Mouse (Mus musculus) olfactory bulb, adult 2 months (tissue): ENCODE data around the gene Ubr7. TPM values are rescaled to one million over a fixed set of nuclear protein-coding genes. Genes with fewer than 3 reads are reported as not detected.

Experiments
- H3K27ac ChIP-seq: fragments of 200-500 bp; 2 replicates; pipeline ENCODE4 v1.5.1; 2012; ENCODE audit warnings: low read depth, low read length; ENCODE audit not compliant: insufficient read depth
- H3K4me1 ChIP-seq: fragments of 200-500 bp; 2 replicates; pipeline ENCODE4 v1.6.1; 2012; ENCODE audit warnings: low read length; ENCODE audit not compliant: control insufficient read depth, insufficient read depth
- H3K4me3 ChIP-seq: fragments of 200-500 bp; 2 replicates; pipeline ENCODE4 v1.5.1; 2012; ENCODE audit warnings: mild to moderate bottlenecking, low read depth, low read length, moderate library complexity; ENCODE audit not compliant: insufficient read depth
- CTCF ChIP-seq: fragments of 200-500 bp; IDR thresholded peaks from 2 replicates; pipeline ENCODE4 v1.5.1; 2012; ENCODE audit warnings: low read depth, mild to moderate bottlenecking, low read length, moderate library complexity; ENCODE audit not compliant: insufficient read depth
- POLR2A ChIP-seq: fragments of 200-500 bp; IDR thresholded peaks from 2 replicates; pipeline ENCODE4 v1.6.1; 2012; ENCODE audit warnings: mild to moderate bottlenecking, low read depth, low read length, moderate library complexity; ENCODE audit not compliant: insufficient read depth
- WGBS: fragments of 180-500 bp; shearing (Covaris S2); methylation state at CpG from one replicate; pipeline ENCODE4 v1.1.7; 2018; 5-methylcytosine and 5-hydroxymethylcytosine counted together
- polyA plus RNA-seq: library from polyadenylated mRNA; stranded (reverse); fragments of >200 nt; gene quantifications from 2 replicates; pipeline ENCODE4 v1.2.4, GENCODE M21; 2012; ENCODE audit warnings: low replicate concordance; ENCODE audit not compliant: missing spikeins, insufficient read depth, insufficient read length

Ubr7 gene
- polyA plus RNA-seq, 1 experiment, result not detected

DNA sequence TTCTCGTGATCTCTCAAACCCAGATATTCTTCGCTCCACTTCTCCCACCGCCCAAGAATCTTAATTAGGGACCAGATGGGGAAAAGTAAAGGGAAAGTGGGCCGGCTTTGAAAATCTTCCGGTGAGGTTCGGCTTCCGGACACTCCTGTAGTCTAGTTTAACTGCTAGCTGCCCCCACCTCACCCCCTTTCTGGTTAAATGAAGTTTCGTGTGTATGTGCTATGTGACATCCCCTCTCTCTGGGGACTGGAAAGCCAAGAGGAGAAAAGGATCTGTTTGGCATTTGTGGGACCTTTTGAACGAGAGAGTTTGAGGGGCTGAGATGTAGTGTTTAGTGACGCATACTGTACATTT is 613 bp downstream of the Ubr7 start, which contains the start of gene Gm20604:
Gene Gm20604, minus strand, starts transcription at position 270 of the 354 bp plus-strand sequence.
- peak within 1 kb of the TSS; percentile 42; the same call in 1 of the 2 replicates for H3K27ac ChIP-seq
- H3K4me1 ChIP-seq, result peaks cover 8% of the 10 kb centered on the region
- H3K4me3 ChIP-seq, result peak within 1 kb of the TSS; percentile 97
- TF ChIP-seq POLR2A (no peak), CTCF (no peak)
- WGBS, result 0% methylated on average over 10 of the region's 10 CpGs

DNA sequence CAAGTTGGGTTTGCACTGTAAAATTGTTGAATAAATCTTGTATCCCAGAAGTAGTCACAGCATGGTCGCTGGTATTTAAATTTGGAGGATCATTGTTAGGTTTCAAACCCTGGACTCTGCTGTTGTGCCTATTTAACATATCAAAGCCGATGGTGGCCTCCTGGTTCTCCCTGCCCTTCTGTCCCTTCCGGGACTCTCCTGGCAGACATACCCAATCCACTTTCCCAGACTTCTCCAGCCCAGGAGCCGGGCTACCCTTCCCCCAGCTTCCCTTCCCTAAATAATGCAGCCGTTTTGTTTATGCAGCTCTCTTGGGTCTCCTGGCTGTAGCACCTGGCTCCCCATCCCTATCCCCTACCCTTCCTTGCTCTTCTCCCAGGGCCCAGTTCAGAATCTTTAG is 1.2 kb downstream of the Ubr7 start:
- TF ChIP-seq POLR2A, result no peak
- TF ChIP-seq CTCF, result no peak
- no peak overlapping the region for H3K27ac ChIP-seq

DNA sequence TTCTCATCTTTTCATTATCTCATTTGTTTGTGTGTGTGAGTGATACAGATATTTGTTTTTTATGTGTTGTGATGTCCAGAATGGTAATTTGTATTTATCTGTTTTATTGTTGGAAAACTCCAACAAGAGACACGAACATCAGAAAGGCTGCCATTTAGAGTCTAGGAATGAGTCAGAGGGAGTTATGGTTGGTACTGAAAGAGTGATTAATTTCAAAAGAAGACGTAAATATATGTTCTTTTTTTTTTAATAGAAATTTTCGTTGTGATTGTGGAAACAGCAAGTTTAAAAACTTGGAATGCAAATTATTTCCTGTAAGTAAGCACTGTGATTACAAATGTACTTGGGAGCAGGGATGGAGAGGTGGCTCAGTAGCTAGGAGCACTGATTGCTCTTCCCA is 3.9 kb downstream of the Ubr7 start:
- Histone ChIP-seq H3K4me3 (no peak overlapping the region), H3K4me1 (peaks cover 8% of the 10 kb centered on the region)
- no peak for TF ChIP-seq CTCF
- no peak for TF ChIP-seq POLR2A

More for the DNA sequence above, 1.2 kb downstream of the Ubr7 start:
- Histone ChIP-seq H3K4me3 (peak overlapping the region; percentile 15; the same call in 1 of the 2 replicates), H3K4me1 (peaks cover 8% of the 10 kb centered on the region)
- WGBS, result 1% methylated on average over 5 of the region's 5 CpGs

DNA sequence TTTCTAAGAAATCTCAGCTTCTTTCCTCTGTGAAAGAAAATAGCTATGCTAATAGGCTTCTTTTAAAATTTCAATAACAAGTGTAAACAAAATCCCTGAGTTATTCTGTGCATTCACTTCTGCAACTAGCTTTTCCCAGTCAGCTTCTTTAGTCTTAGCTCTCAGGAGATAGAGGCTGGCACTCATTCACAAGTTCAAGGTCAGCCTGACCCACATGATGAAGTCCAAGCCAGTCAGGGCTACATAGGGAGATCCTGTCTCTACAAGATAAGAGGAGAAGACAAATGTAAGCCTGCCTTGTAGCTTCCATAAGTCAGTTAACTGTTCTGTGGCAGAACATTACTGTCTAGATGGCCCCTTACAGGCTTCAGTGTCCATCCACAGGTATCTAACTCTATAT is 5.9 kb downstream of the Ubr7 start:
- H3K27ac ChIP-seq, result no peak overlapping the region
- H3K4me3 ChIP-seq, result no peak overlapping the region
- H3K4me1 ChIP-seq, result peaks cover 8% of the 10 kb centered on the region
- TF ChIP-seq CTCF, result no peak
- no peak for TF ChIP-seq POLR2A

More for the DNA sequence above, 3.9 kb downstream of the Ubr7 start:
- WGBS, result 79% methylated on average over 3 of the region's 3 CpGs
- no peak overlapping the region for H3K27ac ChIP-seq

DNA sequence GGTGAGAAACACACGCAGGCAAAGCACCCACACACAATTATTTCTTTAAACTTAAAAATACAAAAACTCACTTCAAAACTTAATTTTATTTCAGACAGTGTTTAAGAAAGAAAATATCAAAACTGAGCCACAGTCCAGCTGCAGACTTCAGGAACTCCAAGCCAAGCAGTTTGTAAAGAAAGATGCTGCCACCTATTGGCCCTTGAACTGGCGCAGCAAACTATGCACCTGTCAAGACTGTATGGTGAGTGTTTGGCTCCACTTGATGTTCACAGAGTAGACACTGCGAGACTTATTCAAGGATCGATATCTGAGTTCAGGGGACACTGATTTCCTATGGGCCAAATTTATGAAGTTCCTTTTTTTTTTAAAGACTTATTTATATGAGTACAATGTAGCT is 11.2 kb downstream of the Ubr7 start:
- no peak overlapping the region for H3K4me3 ChIP-seq
- no peak for TF ChIP-seq CTCF
- no peak for TF ChIP-seq POLR2A
- H3K27ac ChIP-seq, result no peak overlapping the region
- 83% methylated on average over 4 of the region's 4 CpGs for WGBS
- H3K4me1 ChIP-seq, result no peaks in the 10 kb centered on the region

DNA sequence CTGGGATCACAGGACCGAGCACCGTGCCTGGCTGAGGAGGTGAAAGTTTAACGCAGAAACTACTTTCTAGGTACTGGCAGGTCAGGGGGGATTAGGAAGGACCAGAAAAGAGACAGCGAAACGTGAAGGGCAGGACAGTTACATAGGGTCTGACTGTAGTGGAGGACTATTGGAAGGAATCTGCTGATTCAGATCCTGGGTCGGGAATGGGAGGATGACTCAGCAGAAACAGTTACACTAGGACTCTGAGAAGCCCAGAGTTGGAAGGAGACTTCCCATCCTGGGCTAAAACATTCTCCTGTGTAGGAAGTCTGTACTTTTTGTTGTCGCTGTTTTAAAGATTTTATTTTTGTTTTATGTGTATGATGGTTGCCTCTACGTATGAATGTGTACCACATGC is 13.8 kb downstream of the Ubr7 start:
- 97% methylated on average over 8 of the region's 8 CpGs for WGBS
- Histone ChIP-seq H3K4me3 (no peak overlapping the region), H3K4me1 (no peaks in the 10 kb centered on the region), H3K27ac (no peak overlapping the region)
- TF ChIP-seq POLR2A (no peak), CTCF (no peak)

DNA sequence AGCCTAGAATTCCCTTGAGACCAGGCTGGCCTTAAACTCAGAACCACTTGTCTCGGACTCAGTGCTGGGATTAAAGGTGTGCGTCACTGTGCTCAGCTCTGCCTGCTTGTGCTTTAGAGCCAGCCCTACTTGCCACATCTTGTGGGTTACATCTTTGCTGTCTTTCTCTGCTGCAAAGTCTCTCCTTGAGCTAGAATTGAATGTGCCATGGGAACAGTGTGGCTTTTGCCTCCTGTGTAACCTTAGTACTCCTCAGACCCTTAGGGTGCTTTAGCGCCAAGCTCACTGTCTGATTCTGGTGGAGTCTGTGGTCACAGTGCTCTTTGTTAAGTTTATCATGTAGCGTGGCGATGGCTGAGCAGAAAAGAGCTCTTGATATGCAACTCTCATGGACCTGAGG is 14.9 kb downstream of the Ubr7 start:
- no peaks in the 10 kb centered on the region for H3K4me1 ChIP-seq
- H3K4me3 ChIP-seq, result no peak overlapping the region
- H3K27ac ChIP-seq, result no peak overlapping the region
- TF ChIP-seq CTCF (no peak), POLR2A (no peak)
- 97% methylated on average over 5 of the region's 5 CpGs for WGBS

DNA sequence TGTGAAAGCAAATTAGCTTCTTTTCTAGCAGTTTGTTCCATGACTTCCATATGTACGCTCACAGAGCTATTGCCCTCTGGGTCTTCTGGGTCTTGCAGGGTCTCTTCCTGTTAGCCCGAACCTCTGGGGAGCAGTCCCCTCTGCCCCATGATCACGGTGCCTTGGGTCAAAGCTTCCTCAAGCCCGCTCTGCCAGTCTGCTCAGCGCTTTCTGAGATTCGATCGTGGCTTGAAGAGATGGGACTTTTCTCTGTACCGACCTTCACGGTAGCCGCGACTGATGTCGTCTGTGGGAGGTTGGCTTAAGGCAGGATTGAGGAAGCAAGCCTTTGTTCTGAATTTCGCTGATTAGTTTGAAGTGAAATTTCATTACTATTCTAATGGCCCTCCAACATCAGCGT is 18.3 kb downstream of the Ubr7 start:
- WGBS, result 88% methylated on average over 14 of the region's 14 CpGs
- Histone ChIP-seq H3K4me3 (no peak overlapping the region), H3K4me1 (no peaks in the 10 kb centered on the region), H3K27ac (no peak overlapping the region)
- TF ChIP-seq CTCF, result no peak

DNA sequence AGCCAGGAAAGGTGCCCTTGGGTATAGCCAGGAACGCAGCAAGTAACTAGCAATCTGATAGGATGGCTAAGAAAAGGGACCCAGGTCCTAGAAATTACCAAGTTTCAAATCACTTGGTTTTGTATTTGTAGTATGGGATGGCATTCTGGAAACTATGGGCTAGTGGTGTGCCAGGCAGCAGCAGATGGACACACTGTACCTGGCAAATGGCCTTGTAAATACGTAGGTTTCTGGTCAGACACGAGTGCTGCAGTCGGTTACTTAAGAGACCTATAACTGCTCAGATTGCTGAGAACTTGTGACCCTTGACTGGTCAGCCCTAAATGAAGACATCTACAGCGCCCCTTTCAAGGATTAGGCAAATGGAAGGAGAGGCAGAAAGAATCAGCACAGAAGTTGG is 20.4 kb downstream of the Ubr7 start:
- Histone ChIP-seq H3K27ac (no peak overlapping the region), H3K4me3 (no peak overlapping the region), H3K4me1 (no peaks in the 10 kb centered on the region)
- WGBS, result 88% methylated on average over 5 of the region's 5 CpGs
- no peak for TF ChIP-seq POLR2A
- TF ChIP-seq CTCF, result no peak

DNA sequence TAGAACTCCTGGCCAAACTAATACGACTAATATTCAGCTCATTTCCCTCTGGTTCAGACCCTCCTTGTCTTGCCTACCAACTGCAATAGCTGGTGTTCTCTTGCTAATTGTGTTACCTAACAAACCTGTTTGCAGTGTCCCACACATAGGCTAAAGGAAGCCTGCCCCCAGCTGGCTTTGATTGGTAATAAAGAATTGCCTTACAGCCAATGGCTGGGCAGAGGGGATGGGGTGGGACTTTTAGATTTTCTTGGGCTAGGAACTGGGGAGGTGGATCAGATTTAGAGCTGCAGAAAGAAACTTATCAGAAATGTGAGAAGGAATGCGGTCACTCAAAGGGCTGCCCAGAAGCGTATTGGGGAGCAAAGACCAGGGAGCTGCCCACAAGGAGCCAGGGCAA is 21.7 kb downstream of the Ubr7 start:
- TF ChIP-seq POLR2A (no peak), CTCF (no peak)
- H3K4me1 ChIP-seq, result no peaks in the 10 kb centered on the region
- H3K4me3 ChIP-seq, result no peak overlapping the region
- WGBS, result 72% methylated on average over 3 of the region's 3 CpGs
- no peak overlapping the region for H3K27ac ChIP-seq
